Mouse (Mus musculus): ENCODE measurements at regions not wholly inside any gene's neighbourhood (a gene's known extent, or its start where the extent isn't known, plus 50 kb on each side); places are given as distances from the start of the nearest gene placed in this dataset.

- no peak for DNase-seq (ENCODE audit: low read depth)
Measured at GRCm38 (mm10) chr10:102694810-102695209, 182.8 kb downstream of the Rassf9 start.

GRCm38 (mm10) chr10:102689966-102690365 is 177.9 kb downstream of the Rassf9 start:
- DNase-seq (ENCODE audit: low read depth), result no peak

- DNase-seq (ENCODE audit: low read depth), result no peak
Measured at GRCm38 (mm10) chr10:102686667-102687397, 174.8 kb downstream of the Rassf9 start.

GRCm38 (mm10) chr10:102685833-102686434 is 173.9 kb downstream of the Rassf9 start:
- no peak for DNase-seq (ENCODE audit: low read depth)

- DNase-seq (ENCODE audit: low read depth), result peak; percentile 68
Measured at GRCm38 (mm10) chr10:102667359-102667758, 155.3 kb downstream of the Rassf9 start.

GRCm38 (mm10) chr10:102659683-102660082 is 147.7 kb downstream of the Rassf9 start:
- peak; percentile 68 for DNase-seq (ENCODE audit: low read depth)

- no peak for DNase-seq (ENCODE audit: low read depth)
Measured at GRCm38 (mm10) chr10:102636507-102636906, 124.5 kb downstream of the Rassf9 start.

GRCm38 (mm10) chr10:102633438-102633837 is 121.4 kb downstream of the Rassf9 start:
- DNase-seq (ENCODE audit: low read depth), result no peak

- DNase-seq (ENCODE audit: low read depth), result no peak
Measured at GRCm38 (mm10) chr10:102628609-102629008, 116.6 kb downstream of the Rassf9 start.

- no peak for DNase-seq (ENCODE audit: low read depth)
Measured at GRCm38 (mm10) chr10:102623895-102624294, 111.9 kb downstream of the Rassf9 start.

GRCm38 (mm10) chr10:102622583-102623008 is 110.6 kb downstream of the Rassf9 start:
- peak; percentile 68 for DNase-seq (ENCODE audit: low read depth)

- DNase-seq (ENCODE audit: low read depth), result no peak
Measured at GRCm38 (mm10) chr10:102618711-102619110, 106.7 kb downstream of the Rassf9 start.

GRCm38 (mm10) chr10:102615962-102616595 is 104.1 kb downstream of the Rassf9 start:
- no peak for DNase-seq (ENCODE audit: low read depth)
